Mouse (Mus musculus): ENCODE measurements around the gene Gm6370. TPM values are rescaled to one million over a fixed set of nuclear protein-coding genes. Genes with fewer than 3 reads are reported as not detected.
"Not testable (repeated sequence)": the region's sequence is repeated elsewhere in the genome, so short reads cannot be mapped to it uniquely, and the experiment has no call there.

The Gm6370 gene
- not detected in 2 replicates for polyA plus RNA-seq (2015; fragmentation: Nextera tagmentation; extraction: Ambion mirVana)

DNA sequence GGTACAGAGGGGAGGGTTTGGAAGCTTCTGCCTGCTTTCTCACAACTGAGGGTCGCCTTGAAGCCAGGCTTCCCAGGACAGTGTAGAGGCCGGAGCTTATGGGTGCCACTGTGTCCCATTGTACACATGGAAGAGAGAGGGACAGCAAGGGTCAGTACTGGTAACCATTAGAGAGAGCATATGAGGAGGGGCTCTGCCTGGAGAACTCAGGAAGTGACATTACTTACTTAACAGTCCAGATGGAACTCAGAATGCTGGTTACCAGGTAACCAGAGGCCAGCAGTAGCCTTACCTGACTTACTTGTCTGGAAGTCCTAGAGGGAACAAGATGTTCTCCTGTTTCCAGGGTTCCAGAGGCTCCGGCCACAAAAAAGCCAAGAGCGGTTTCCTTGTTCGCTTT is at the start of gene Gm6370:
TSS of gene Gm6370 (plus strand) at position 301 of the 400 bp plus-strand sequence.
- H3K4me2 ChIP-seq, result not testable (repeated sequence)
- no CpG with 5 or more reads among the region's 5 CpGs for WGBS (ENCODE audit: insufficient replicate concordance)

DNA sequence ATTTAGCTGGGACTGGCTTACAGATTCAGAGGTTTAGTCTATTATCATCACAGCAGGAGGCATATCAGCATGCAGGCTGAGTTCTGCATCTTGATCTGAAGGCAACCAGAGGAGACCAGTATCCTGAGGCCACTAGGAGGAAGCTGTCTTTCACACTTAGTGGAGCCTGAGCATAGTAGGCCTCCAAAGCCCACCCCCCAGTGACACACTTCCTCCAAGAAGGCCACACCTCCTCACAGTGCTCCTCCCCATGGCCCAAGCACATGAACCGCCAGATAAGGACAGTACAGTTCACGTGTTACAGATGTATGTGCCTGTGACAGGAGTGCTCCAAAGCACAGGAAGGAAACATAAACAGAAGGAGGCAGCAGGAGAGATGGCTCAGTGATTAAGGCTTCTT is 48.4 kb upstream of the Gm6370 start:
- H3K36me3 ChIP-seq (replicated peaks), result no peaks in the 10 kb centered on the region
- H3K9ac ChIP-seq, result no peak overlapping the region
- H3K4me1 ChIP-seq (replicated peaks), result no peaks in the 10 kb centered on the region
- H3K9me3 ChIP-seq (replicated peaks), result no peaks in the 10 kb centered on the region
- no peak overlapping the region for H3K27ac ChIP-seq (replicated peaks)
- 35% methylated on average over 2 of the region's 2 CpGs for WGBS (ENCODE audit: insufficient replicate concordance)
- no peak overlapping the region for H3K4me3 ChIP-seq (replicated peaks)
- no peak for ATAC-seq (ENCODE audit: insufficient read depth)
- H3K4me2 ChIP-seq, result no peak overlapping the region
- H3K27me3 ChIP-seq, result no peaks in the 10 kb centered on the region

More for the DNA sequence above, at the start of gene Gm6370:
- H3K9ac ChIP-seq; H3K9me3 ChIP-seq (replicated peaks); H3K27ac ChIP-seq (replicated peaks); H3K36me3 ChIP-seq (replicated peaks); ATAC-seq (ENCODE audit: insufficient read depth); H3K27me3 ChIP-seq; H3K4me1 ChIP-seq (replicated peaks); H3K4me3 ChIP-seq (replicated peaks): not testable (repeated sequence)

GRCm38 (mm10) chr5:146446633-146447032 is 44.5 kb upstream of the Gm6370 start:
- H3K9ac ChIP-seq, result no peak overlapping the region
- H3K4me1 ChIP-seq (replicated peaks), result no peaks in the 10 kb centered on the region
- WGBS (ENCODE audit: insufficient replicate concordance), result 52% methylated on average over 2 of the region's 2 CpGs
- H3K9me3 ChIP-seq (replicated peaks), result no peaks in the 10 kb centered on the region
- no peak overlapping the region for H3K27ac ChIP-seq (replicated peaks)
- no peak overlapping the region for H3K4me3 ChIP-seq (replicated peaks)
- no peaks in the 10 kb centered on the region for H3K27me3 ChIP-seq
- no peak for ATAC-seq (ENCODE audit: insufficient read depth)
- H3K4me2 ChIP-seq, result no peak overlapping the region
- H3K36me3 ChIP-seq (replicated peaks), result no peaks in the 10 kb centered on the region

GRCm38 (mm10) chr5:146451592-146452254 is 39.4 kb upstream of the Gm6370 start:
- ATAC-seq (ENCODE audit: insufficient read depth), result no peak
- no peak overlapping the region for H3K4me2 ChIP-seq
- no peak overlapping the region for H3K27ac ChIP-seq (replicated peaks)
- no peaks in the 10 kb centered on the region for H3K27me3 ChIP-seq
- no peak overlapping the region for H3K9ac ChIP-seq
- no peaks in the 10 kb centered on the region for H3K9me3 ChIP-seq (replicated peaks)
- no peaks in the 10 kb centered on the region for H3K36me3 ChIP-seq (replicated peaks)
- H3K4me3 ChIP-seq (replicated peaks), result no peak overlapping the region
- WGBS (ENCODE audit: insufficient replicate concordance), result 67% methylated on average over 11 of the region's 11 CpGs
- H3K4me1 ChIP-seq (replicated peaks), result no peaks in the 10 kb centered on the region

GRCm38 (mm10) chr5:146453556-146453955 is 37.6 kb upstream of the Gm6370 start:
- Histone ChIP-seq H3K4me3 (replicated peaks) (no peak overlapping the region), H3K4me2 (no peak overlapping the region), H3K27ac (replicated peaks) (no peak overlapping the region), H3K9ac (no peak overlapping the region), H3K4me1 (replicated peaks) (no peaks in the 10 kb centered on the region), H3K9me3 (replicated peaks) (no peaks in the 10 kb centered on the region), H3K27me3 (no peaks in the 10 kb centered on the region), H3K36me3 (replicated peaks) (no peaks in the 10 kb centered on the region)
- 71% methylated on average over 6 of the region's 6 CpGs for WGBS (ENCODE audit: insufficient replicate concordance)
- no peak for ATAC-seq (ENCODE audit: insufficient read depth)

DNA sequence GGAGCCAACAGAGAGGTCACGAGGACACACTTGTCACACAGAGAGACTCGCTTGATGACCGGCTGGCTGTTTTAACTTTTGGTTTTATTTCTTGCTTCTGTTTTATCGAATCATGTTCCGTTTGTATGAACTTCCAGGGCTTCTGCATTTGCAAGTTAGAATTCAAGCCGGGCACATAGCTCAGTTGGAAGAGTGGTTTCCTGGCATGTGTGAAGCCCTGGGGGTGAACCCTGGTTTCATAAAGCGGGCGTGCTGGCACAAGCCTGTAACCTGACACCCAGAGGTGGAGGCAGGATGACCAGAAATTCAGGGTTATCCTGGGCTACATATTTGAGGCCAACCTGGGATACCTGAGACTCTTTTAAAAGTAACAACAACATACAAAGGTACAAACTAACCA is 29.6 kb upstream of the Gm6370 start:
- Histone ChIP-seq H3K9ac (no peak overlapping the region), H3K4me3 (replicated peaks) (no peak overlapping the region), H3K36me3 (replicated peaks) (no peaks in the 10 kb centered on the region), H3K4me1 (replicated peaks) (no peaks in the 10 kb centered on the region), H3K27ac (replicated peaks) (no peak overlapping the region), H3K4me2 (no peak overlapping the region), H3K9me3 (replicated peaks) (no peaks in the 10 kb centered on the region), H3K27me3 (no peaks in the 10 kb centered on the region)
- WGBS (ENCODE audit: insufficient replicate concordance), result 55% methylated on average over 8 of the region's 8 CpGs
- ATAC-seq (ENCODE audit: insufficient read depth), result no peak

GRCm38 (mm10) chr5:146466663-146467062 is 24.5 kb upstream of the Gm6370 start:
- ATAC-seq (ENCODE audit: insufficient read depth), result no peak

DNA sequence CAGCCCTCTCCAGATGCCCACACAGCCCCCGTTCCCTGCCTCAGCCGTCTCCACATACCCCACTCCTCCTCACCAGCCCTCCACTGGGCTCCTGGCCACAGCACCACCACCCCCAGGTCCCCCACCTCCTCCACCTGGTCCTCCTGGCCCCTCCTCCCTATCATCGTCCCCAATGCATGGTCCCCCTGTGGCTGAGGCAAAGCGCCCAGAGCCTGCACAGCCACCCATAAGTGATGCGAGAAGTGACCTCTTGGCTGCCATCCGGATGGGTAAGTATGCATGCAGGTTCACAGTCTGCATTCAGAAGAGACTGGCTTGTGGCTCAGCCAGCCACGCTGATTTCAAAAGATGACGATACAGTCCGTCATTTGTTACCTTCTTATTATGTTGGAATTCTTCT is 22.9 kb upstream of the Gm6370 start:
- no peaks in the 10 kb centered on the region for H3K9me3 ChIP-seq (replicated peaks)
- no peaks in the 10 kb centered on the region for H3K36me3 ChIP-seq (replicated peaks)
- 80% methylated on average over 9 of the region's 9 CpGs for WGBS (ENCODE audit: insufficient replicate concordance)
- H3K9ac ChIP-seq, result no peak overlapping the region
- H3K4me1 ChIP-seq (replicated peaks), result no peaks in the 10 kb centered on the region
- H3K27me3 ChIP-seq, result no peaks in the 10 kb centered on the region
- no peak for ATAC-seq (ENCODE audit: insufficient read depth)
- no peak overlapping the region for H3K4me3 ChIP-seq (replicated peaks)
- H3K27ac ChIP-seq (replicated peaks), result no peak overlapping the region
- no peak overlapping the region for H3K4me2 ChIP-seq

More at GRCm38 (mm10) chr5:146466663-146467062, 24.5 kb upstream of the Gm6370 start:
- 81% methylated on average over 19 of the region's 19 CpGs for WGBS (ENCODE audit: insufficient replicate concordance)
- Histone ChIP-seq H3K4me3 (replicated peaks) (no peak overlapping the region), H3K36me3 (replicated peaks) (no peaks in the 10 kb centered on the region), H3K27ac (replicated peaks) (no peak overlapping the region), H3K4me1 (replicated peaks) (no peaks in the 10 kb centered on the region), H3K9ac (no peak overlapping the region), H3K9me3 (replicated peaks) (no peaks in the 10 kb centered on the region), H3K27me3 (no peaks in the 10 kb centered on the region), H3K4me2 (no peak overlapping the region)

DNA sequence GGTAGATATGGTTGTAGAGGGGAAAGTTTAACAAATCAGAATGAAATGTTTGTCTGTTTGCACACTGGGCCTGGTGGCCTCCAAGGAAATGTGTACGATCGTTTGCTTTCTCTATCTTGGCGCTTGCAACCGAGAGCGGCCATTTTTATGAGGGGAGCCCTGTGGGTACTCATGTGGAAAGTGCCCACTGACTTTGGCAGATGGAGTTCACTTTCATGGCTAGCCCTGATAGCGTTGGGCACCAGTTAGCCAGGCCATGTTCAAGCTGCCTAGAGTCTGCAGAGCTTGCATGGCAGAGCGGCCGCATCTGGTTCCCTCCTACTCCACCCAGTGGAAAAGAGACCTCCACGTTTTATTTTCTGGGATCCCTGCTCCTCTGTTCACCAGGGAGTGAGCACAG is 20.3 kb upstream of the Gm6370 start:
- Histone ChIP-seq H3K4me2 (no peak overlapping the region), H3K9me3 (replicated peaks) (no peaks in the 10 kb centered on the region), H3K36me3 (replicated peaks) (no peaks in the 10 kb centered on the region), H3K9ac (no peak overlapping the region), H3K4me3 (replicated peaks) (no peak overlapping the region), H3K27me3 (no peaks in the 10 kb centered on the region), H3K27ac (replicated peaks) (no peak overlapping the region), H3K4me1 (replicated peaks) (no peaks in the 10 kb centered on the region)
- WGBS (ENCODE audit: insufficient replicate concordance), result 74% methylated on average over 9 of the region's 9 CpGs
- no peak for ATAC-seq (ENCODE audit: insufficient read depth)

DNA sequence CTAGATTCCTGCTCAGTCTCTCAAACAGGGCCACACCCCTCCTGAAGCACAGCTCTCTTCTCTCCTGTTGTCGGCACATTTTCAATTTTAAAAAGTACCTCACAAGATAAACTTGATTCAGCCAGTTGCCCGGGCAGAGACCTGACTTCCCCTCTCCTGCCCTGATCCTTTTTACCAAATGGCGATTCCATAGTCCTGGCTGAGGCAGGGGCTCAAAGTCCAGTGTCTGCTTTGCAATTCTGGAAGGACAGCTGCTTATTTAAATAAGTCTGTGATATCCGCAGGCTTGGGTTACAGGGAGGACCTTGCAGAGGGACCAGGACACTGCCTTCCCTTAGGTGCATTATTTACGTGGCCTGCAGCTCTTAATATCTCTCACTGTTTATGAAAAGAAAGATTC is 19.9 kb upstream of the Gm6370 start:
- no peaks in the 10 kb centered on the region for H3K36me3 ChIP-seq (replicated peaks)
- no peaks in the 10 kb centered on the region for H3K9me3 ChIP-seq (replicated peaks)
- no peak overlapping the region for H3K27ac ChIP-seq (replicated peaks)
- no peak for ATAC-seq (ENCODE audit: insufficient read depth)
- H3K4me2 ChIP-seq, result no peak overlapping the region
- no peaks in the 10 kb centered on the region for H3K4me1 ChIP-seq (replicated peaks)
- no peak overlapping the region for H3K9ac ChIP-seq
- H3K4me3 ChIP-seq (replicated peaks), result no peak overlapping the region
- WGBS (ENCODE audit: insufficient replicate concordance), result 55% methylated on average over 5 of the region's 5 CpGs
- no peaks in the 10 kb centered on the region for H3K27me3 ChIP-seq

- H3K27me3 ChIP-seq, result no peaks in the 10 kb centered on the region
- H3K9me3 ChIP-seq (replicated peaks), result no peaks in the 10 kb centered on the region
- no peak overlapping the region for H3K4me2 ChIP-seq
- 75% methylated on average over 12 of the region's 12 CpGs for WGBS (ENCODE audit: insufficient replicate concordance)
- H3K27ac ChIP-seq (replicated peaks), result no peak overlapping the region
- no peaks in the 10 kb centered on the region for H3K4me1 ChIP-seq (replicated peaks)
- H3K36me3 ChIP-seq (replicated peaks), result no peaks in the 10 kb centered on the region
- H3K9ac ChIP-seq, result no peak overlapping the region
- no peak overlapping the region for H3K4me3 ChIP-seq (replicated peaks)
- ATAC-seq (ENCODE audit: insufficient read depth), result no peak
Measured at GRCm38 (mm10) chr5:146471821-146472220, 19.3 kb upstream of the Gm6370 start.

- ATAC-seq (ENCODE audit: insufficient read depth); H3K27ac ChIP-seq (replicated peaks); H3K4me2 ChIP-seq; H3K27me3 ChIP-seq; H3K9ac ChIP-seq; H3K36me3 ChIP-seq (replicated peaks); H3K9me3 ChIP-seq (replicated peaks); H3K4me1 ChIP-seq (replicated peaks); H3K4me3 ChIP-seq (replicated peaks): not testable (repeated sequence)
- WGBS (ENCODE audit: insufficient replicate concordance), result 3% methylated on average over 4 of the region's 4 CpGs
Measured at GRCm38 (mm10) chr5:146479564-146479963, 11.6 kb upstream of the Gm6370 start.
